ENCODE assay signal across 7 mouse cellular contexts in genomic region chr11:24080541-24080940, GRCm38 (mm10). TPM values are rescaled to one million over a fixed set of nuclear protein-coding genes. Genes with fewer than 3 reads are reported as not detected.
DNase-seq lines count a peak whose midpoint lies in the region; ATAC-seq and TF ChIP-seq lines count a peak whose summit lies in the region.

No protein-coding gene starts in this region.

- H3K36me3 ChIP-seq in lung, embryonic 14.5 days (ENCODE audit: insufficient read depth): peaks cover 6% of the 10 kb centered on the region
- H3K36me3 ChIP-seq in heart, embryonic 15.5 days: no peaks in the 10 kb centered on the region
- H3K36me3 ChIP-seq in liver, embryonic 12.5 days: peaks cover 12% of the 10 kb centered on the region

- peak overlapping the region; percentile 64 for H3K4me3 ChIP-seq in lung, embryonic 14.5 days (ENCODE audit: low read depth, low read length)
- peak overlapping the region; percentile 89 for H3K4me3 ChIP-seq in cortical plate, adult 2 months (ENCODE audit: insufficient read depth, low read length)
- peak overlapping the region; percentile 62 for H3K4me3 ChIP-seq in heart, embryonic 15.5 days
- peak overlapping the region; percentile 76 for H3K4me3 ChIP-seq in liver, embryonic 12.5 days

- H3K4me1 ChIP-seq in lung, embryonic 14.5 days (ENCODE audit: insufficient read depth): 0 out of 2 replicates have a peak, but pooled peaks cover 6% of the 10 kb centered on the region
- H3K4me1 ChIP-seq in cortical plate, adult 2 months (ENCODE audit: control insufficient read depth, insufficient read depth, low read length): peaks cover 5% of the 10 kb centered on the region
- peaks cover 33% of the 10 kb centered on the region for H3K4me1 ChIP-seq in heart, embryonic 15.5 days (replicated peaks)
- peaks cover 47% of the 10 kb centered on the region for H3K4me1 ChIP-seq in liver, embryonic 12.5 days

- DNase-seq in lung, embryonic 14.5 days: peak; percentile 58
- DNase-seq in lung, postnatal 25 days (ENCODE audit: low spot score): no peak
- DNase-seq in ovary, postnatal 36 days (ENCODE audit: low spot score): peak; percentile 58
- DNase-seq in thymus, postnatal 4 days: peak; percentile 76

- H3K27me3 ChIP-seq in lung, embryonic 14.5 days (ENCODE audit: insufficient read depth, low read length): no peaks in the 10 kb centered on the region
- H3K27me3 ChIP-seq in heart, embryonic 15.5 days: no peaks in the 10 kb centered on the region
- H3K27me3 ChIP-seq in liver, embryonic 12.5 days (replicated peaks): peaks cover 7% of the 10 kb centered on the region; the same call in 1 of the 2 replicates

- peak; percentile 6; the same call in 1 of the 2 replicates for ATAC-seq in lung, embryonic 14.5 days (ENCODE audit: insufficient read depth)
- no peak for ATAC-seq in heart, embryonic 15.5 days (replicated peaks; ENCODE audit: insufficient number of reproducible peaks, insufficient read depth, low FRiP score, low read depth)
- ATAC-seq in liver, embryonic 12.5 days: peak; percentile 47

- H3K4me2 ChIP-seq in lung, embryonic 14.5 days: peak overlapping the region; percentile 100
- H3K4me2 ChIP-seq in heart, embryonic 15.5 days: peak overlapping the region; percentile 89
- H3K4me2 ChIP-seq in liver, embryonic 12.5 days: peak overlapping the region; percentile 97

- TF ChIP-seq CTCF in lung, embryonic 14.5 days (IDR thresholded peaks at IDR 0.05; ENCODE audit: low read depth): no peak
- no peak for TF ChIP-seq CTCF in cortical plate, adult 2 months (IDR thresholded peaks at IDR 0.05; ENCODE audit: extremely low read depth, insufficient read depth, low read length)

- H3K27ac ChIP-seq in lung, embryonic 14.5 days (ENCODE audit: low read depth): peak overlapping the region; percentile 94; the same call in 1 of the 2 replicates
- peak overlapping the region; percentile 96 for H3K27ac ChIP-seq in cortical plate, adult 2 months (ENCODE audit: insufficient read depth, low read length)
- peak overlapping the region; percentile 92 for H3K27ac ChIP-seq in heart, embryonic 15.5 days
- H3K27ac ChIP-seq in liver, embryonic 12.5 days: peak overlapping the region; percentile 90

- H3K9ac ChIP-seq in lung, embryonic 14.5 days: peak overlapping the region; percentile 82
- peak overlapping the region; percentile 64 for H3K9ac ChIP-seq in heart, embryonic 15.5 days
- peak overlapping the region; percentile 87 for H3K9ac ChIP-seq in liver, embryonic 12.5 days

- TF ChIP-seq POLR2A in cortical plate, adult 2 months (IDR thresholded peaks at IDR 0.05; ENCODE audit: extremely low read depth, insufficient read depth, low read length): no peak; the same call in 1 of the 2 replicates

- no peaks in the 10 kb centered on the region for H3K9me3 ChIP-seq in lung, embryonic 14.5 days (ENCODE audit: low read depth, low read length)
- no peaks in the 10 kb centered on the region for H3K9me3 ChIP-seq in heart, embryonic 15.5 days (replicated peaks)
- H3K9me3 ChIP-seq in liver, embryonic 12.5 days (replicated peaks): no peaks in the 10 kb centered on the region

- under 1% methylated on average over 30 of the region's 30 CpGs for WGBS in lung, embryonic 14.5 days
- under 1% methylated on average over 30 of the region's 30 CpGs for WGBS in heart, embryonic 15.5 days
- WGBS in liver, embryonic 12.5 days (ENCODE audit: insufficient replicate concordance): under 1% methylated on average over 30 of the region's 30 CpGs

RNA-seq across cellular contexts. Expression of gene Bcl11a, which starts 2.7 kb away (rescaled TPM):
- polyA plus RNA-seq in lung, embryonic 14.5 days (2014; fragmentation: Nextera tagmentation; extraction: Ambion mirVana): 18.6 and 21.1 TPM in 2 replicates
- polyA plus RNA-seq in cortical plate, adult 2 months (2012; rRNA removed): 62.8 and 64.1 TPM in 2 replicates
- 14.0 and 15.5 TPM in 2 replicates for polyA plus RNA-seq in heart, embryonic 15.5 days (2015; fragmentation: Nextera tagmentation; extraction: Ambion mirVana)
- 53.4 and 53.5 TPM in 2 replicates for polyA plus RNA-seq in liver, embryonic 12.5 days (2016; fragmentation: Nextera tagmentation; extraction: Ambion mirVana)

RNA-seq across cellular contexts. Expression of gene A830031A19Rik, which starts 5.7 kb away (rescaled TPM):
- not detected in 2 replicates for polyA plus RNA-seq in lung, embryonic 14.5 days (2014; fragmentation: Nextera tagmentation; extraction: Ambion mirVana)
- 1.2 and 1.6 TPM in 2 replicates for polyA plus RNA-seq in cortical plate, adult 2 months (2012; rRNA removed)
- polyA plus RNA-seq in heart, embryonic 15.5 days (2015; fragmentation: Nextera tagmentation; extraction: Ambion mirVana): not detected in 2 replicates
- not detected in 2 replicates for polyA plus RNA-seq in liver, embryonic 12.5 days (2016; fragmentation: Nextera tagmentation; extraction: Ambion mirVana)
